Mouse (Mus musculus) myocyte (in vitro differentiated cells): ENCODE data around the gene Rita1.

Experiments used
- CEBPB ChIP-seq: IDR thresholded peaks from 2 replicates; pipeline ENCODE4 v1.6.1; 2011; ENCODE audit warnings: mild to moderate bottlenecking, moderate library complexity; ENCODE audit not compliant: poor library complexity, insufficient read depth, severe bottlenecking
- MYOG ChIP-seq, 3 experiments: IDR thresholded peaks; one replicate each; pipeline ENCODE4 v1.6.1; 2011; ENCODE audit warnings: control low read depth in 2 of 3, low read depth in 2 of 3, mild to moderate bottlenecking in 2 of 3; ENCODE audit not compliant: insufficient read length in 2 of 3, control insufficient read depth in 1 of 3, insufficient read depth in 1 of 3
- POLR2A ChIP-seq: IDR thresholded peaks from one replicate; pipeline ENCODE4 v1.6.1; 2011; ENCODE audit warnings: low read depth, mild to moderate bottlenecking, control low read depth, moderate library complexity; ENCODE audit not compliant: insufficient read length
- POLR2AphosphoS2 ChIP-seq: IDR thresholded peaks from one replicate; pipeline ENCODE4 v1.6.1; 2011; ENCODE audit warnings: low read depth, control low read depth; ENCODE audit not compliant: insufficient read length
- TCF12 ChIP-seq: IDR thresholded peaks from one replicate; pipeline ENCODE4 v1.6.1; 2011; ENCODE audit warnings: mild to moderate bottlenecking, control low read depth; ENCODE audit not compliant: poor library complexity, insufficient read depth, severe bottlenecking

DNA sequence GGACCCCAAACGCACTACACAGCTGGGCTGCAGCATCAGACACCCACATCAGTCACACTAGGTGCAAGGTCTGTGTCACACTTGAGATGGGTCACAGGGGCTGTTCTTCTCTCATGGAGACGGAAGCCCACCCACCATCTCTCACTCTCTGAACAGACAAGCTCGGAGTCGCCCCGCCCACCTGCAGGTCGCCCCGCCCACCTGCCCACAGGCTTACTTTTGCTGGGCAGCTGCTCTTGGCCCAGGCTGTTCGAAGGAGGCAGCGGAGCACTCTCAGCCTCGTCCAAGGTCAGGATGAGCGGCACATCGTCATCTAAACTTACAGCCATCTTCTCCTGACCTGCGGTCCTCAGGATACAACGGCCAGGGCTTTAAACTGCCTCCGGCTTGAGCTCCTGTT lies 27.4 kb downstream of the Rita1 start:
- TF ChIP-seq POLR2A (no peak), POLR2AphosphoS2 (no peak), MYOG (IDR thresholded peaks at IDR 0.05; ENCODE audit: control insufficient read depth in 1 of 3, insufficient read depth in 1 of 3, insufficient read length in 2 of 3, low read depth in 2 of 3) (no peak), CEBPB (no peak), TCF12 (no peak)
